Mouse (Mus musculus) embryonic facial prominence, embryonic 12.5 days (tissue): ENCODE results near the gene Car15. TPM values are rescaled to one million over a fixed set of nuclear protein-coding genes. Genes with fewer than 3 reads are reported as not detected.

ENCODE experiments used
- ATAC-seq: fragments of 200-750 bp; cut with Nextera tagmentation; 2 replicates; pipeline ENCODE4 v1.8.0; 2017; ENCODE audit not compliant: insufficient number of reproducible peaks, insufficient read depth, low FRiP score, low TSS enrichment
- H3K27ac ChIP-seq: fragments of 300-500 bp; sonication (generic); 2 replicates; pipeline ENCODE4 v1.5.1; 2016; ENCODE audit warnings: mild to moderate bottlenecking
- H3K27me3 ChIP-seq: fragments of 300-500 bp; sonication (generic); 2 replicates; pipeline ENCODE4 v1.6.1; 2016; ENCODE audit warnings: mild to moderate bottlenecking, moderate library complexity
- H3K36me3 ChIP-seq: fragments of 300-500 bp; sonication (generic); 2 replicates; pipeline ENCODE4 v1.6.1; 2016; ENCODE audit warnings: mild to moderate bottlenecking
- H3K4me1 ChIP-seq: fragments of 300-500 bp; sonication (generic); 2 replicates; pipeline ENCODE4 v1.6.1; 2016
- H3K4me2 ChIP-seq: fragments of 300-500 bp; sonication (generic); replicated peaks from 2 replicates; pipeline ENCODE4 v1.6.1; 2016; ENCODE audit warnings: mild to moderate bottlenecking, moderate library complexity
- H3K4me3 ChIP-seq: fragments of 300-500 bp; sonication (generic); 2 replicates; pipeline ENCODE4 v1.5.1; 2016; ENCODE audit warnings: mild to moderate bottlenecking
- H3K9ac ChIP-seq: fragments of 300-500 bp; sonication (generic); 2 replicates; pipeline ENCODE4 v1.6.1; 2016; ENCODE audit warnings: mild to moderate bottlenecking, moderate library complexity
- H3K9me3 ChIP-seq: fragments of 300-500 bp; sonication (generic); 2 replicates; pipeline ENCODE4 v1.6.1; 2016; ENCODE audit warnings: mild to moderate bottlenecking, moderate library complexity
- WGBS: fragments of 180-500 bp; shearing (Covaris S2); methylation state at CpG from one replicate; pipeline ENCODE4 v1.1.7; 2016; 5-methylcytosine and 5-hydroxymethylcytosine counted together
- polyA plus RNA-seq: library from polyadenylated mRNA; unstranded; fragments of >200 nt; fragmentation: Nextera tagmentation; extraction: Ambion mirVana; gene quantifications from 2 replicates; pipeline ENCODE4 v1.2.1, GENCODE M21; 2016

Car15 gene
- 2.6 and 3.3 TPM in 2 replicates for polyA plus RNA-seq

DNA sequence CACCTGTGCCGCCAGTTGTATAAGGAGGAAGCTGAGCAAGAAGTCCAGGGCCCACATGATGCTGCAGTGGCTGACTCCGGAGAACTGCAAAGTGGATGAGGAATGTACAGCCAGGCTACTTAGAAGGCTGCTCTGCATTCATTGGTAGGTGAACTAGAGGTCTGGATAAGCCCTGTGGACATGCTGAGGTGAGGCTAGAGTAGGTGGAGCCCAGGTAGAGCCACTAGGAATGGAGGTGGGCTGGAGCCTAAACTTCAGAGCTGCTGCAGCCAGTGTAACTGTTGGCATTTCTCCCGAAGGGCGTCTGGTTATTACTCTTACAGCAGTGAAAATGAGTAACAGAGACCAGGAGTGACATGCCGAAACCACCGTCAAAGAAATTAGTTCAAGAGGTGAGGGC is at the start of gene Car15:
Gene Car15 (minus strand): TSS at position 314 of the 400 bp plus-strand sequence.
- H3K9me3 ChIP-seq = no peaks in the 10 kb centered on the region
- H3K36me3 ChIP-seq = peaks cover 29% of the 10 kb centered on the region
- no peak within 1 kb of the TSS for H3K4me2 ChIP-seq
- no peak within 1 kb of the TSS for H3K4me3 ChIP-seq
- H3K4me1 ChIP-seq = peaks cover 9% of the 10 kb centered on the region
- H3K27me3 ChIP-seq = peaks cover 45% of the 10 kb centered on the region
- 70% methylated on average over 6 of the region's 6 CpGs for WGBS
- ATAC-seq = no peak
- no peak within 1 kb of the TSS for H3K9ac ChIP-seq
- no peak within 1 kb of the TSS for H3K27ac ChIP-seq

DNA sequence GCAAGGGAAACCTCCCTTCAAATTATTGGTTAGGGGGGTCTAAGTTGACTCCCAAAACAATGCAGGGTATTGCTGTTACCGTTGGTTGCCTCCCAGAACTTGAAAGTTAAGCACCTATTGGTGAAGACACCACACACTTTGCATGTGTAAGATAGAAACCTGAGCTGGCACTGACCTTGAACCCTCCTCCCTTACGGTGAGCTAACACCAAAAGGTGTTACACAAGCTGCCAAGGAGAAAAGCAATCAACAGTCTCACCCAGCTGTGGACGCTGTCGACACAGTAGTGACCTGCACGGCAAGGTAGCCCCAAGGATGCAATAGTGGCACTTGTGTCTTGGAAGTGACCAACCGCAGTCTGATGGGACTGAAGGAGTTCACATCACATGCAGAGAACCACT is 46.0 kb upstream of the Car15 start:
- Histone ChIP-seq H3K9me3 (no peaks in the 10 kb centered on the region), H3K4me1 (no peaks in the 10 kb centered on the region), H3K36me3 (peaks cover 12% of the 10 kb centered on the region), H3K4me3 (no peak overlapping the region), H3K27me3 (no peaks in the 10 kb centered on the region), H3K27ac (no peak overlapping the region), H3K4me2 (no peak overlapping the region), H3K9ac (no peak overlapping the region)
- ATAC-seq = no peak
- WGBS = 86% methylated on average over 6 of the region's 6 CpGs

DNA sequence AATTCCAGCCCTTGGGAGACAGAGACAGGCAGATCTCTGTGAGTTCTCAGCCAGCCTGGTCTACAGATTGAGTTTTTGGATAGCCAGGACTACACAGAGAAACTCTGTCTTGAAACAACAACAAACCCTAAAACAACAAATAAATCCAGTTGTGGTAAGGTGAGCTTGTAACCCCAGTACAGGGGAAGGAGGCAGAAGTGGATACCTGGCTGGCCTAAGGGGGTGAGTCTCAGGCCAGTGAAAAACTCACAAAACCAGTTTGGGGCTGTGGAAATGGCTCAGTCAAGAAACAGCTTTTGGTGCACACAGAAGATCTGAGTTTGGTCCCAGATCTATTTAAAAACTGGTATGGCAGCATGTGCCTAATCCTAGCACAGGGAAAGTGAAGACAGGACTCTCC is 44.0 kb upstream of the Car15 start:
- Histone ChIP-seq H3K4me1 (no peaks in the 10 kb centered on the region), H3K9ac (no peak overlapping the region), H3K9me3 (no peaks in the 10 kb centered on the region), H3K4me3 (no peak overlapping the region), H3K4me2 (no peak overlapping the region), H3K27me3 (no peaks in the 10 kb centered on the region), H3K27ac (no peak overlapping the region), H3K36me3 (peaks cover 12% of the 10 kb centered on the region)
- no peak for ATAC-seq

DNA sequence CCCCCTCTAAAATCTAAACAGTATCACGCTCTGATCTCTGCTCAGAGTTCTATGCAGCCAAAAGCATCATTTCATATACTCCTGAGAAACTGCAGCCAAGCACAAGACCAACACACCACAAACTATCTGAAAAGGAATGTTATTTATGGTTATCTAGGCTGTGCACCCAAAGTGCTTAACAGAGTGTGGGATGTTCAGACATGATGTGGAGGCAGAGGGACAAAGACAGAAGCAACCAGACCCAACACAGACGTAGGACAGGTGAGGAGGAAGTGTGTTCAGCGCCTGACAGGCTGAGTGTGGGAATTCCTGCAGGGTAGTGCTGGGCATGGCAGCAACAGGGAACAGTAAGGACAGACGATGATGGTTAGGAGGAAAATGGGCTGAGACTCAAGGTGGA is 41.4 kb upstream of the Car15 start:
- no peaks in the 10 kb centered on the region for H3K27me3 ChIP-seq
- 94% methylated on average over 4 of the region's 4 CpGs for WGBS
- ATAC-seq = no peak
- peaks cover 12% of the 10 kb centered on the region for H3K36me3 ChIP-seq
- no peak overlapping the region for H3K27ac ChIP-seq
- no peaks in the 10 kb centered on the region for H3K4me1 ChIP-seq
- no peak overlapping the region for H3K9ac ChIP-seq
- no peaks in the 10 kb centered on the region for H3K9me3 ChIP-seq
- no peak overlapping the region for H3K4me2 ChIP-seq
- no peak overlapping the region for H3K4me3 ChIP-seq

DNA sequence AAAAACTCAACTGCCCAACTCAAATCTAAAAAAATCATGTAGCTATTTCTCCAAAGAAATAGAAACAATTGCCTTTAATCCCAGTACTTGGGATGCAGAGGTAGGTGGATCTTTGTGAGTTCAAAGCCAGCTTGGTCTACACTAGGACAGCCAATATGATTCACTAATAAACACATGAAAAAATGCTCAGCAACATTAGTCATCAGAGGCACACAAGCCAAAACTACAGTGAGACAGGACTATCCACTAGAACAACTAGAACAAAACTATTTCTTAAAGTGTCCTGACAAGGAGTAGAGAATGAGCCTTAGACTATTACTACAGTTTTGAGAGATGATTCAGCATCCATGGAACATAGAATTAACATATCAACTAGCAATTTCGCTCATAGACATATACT is 37.9 kb upstream of the Car15 start:
- Histone ChIP-seq H3K4me3 (no peak overlapping the region), H3K27me3 (no peaks in the 10 kb centered on the region), H3K27ac (no peak overlapping the region), H3K9ac (no peak overlapping the region), H3K4me1 (no peaks in the 10 kb centered on the region), H3K4me2 (no peak overlapping the region), H3K9me3 (no peaks in the 10 kb centered on the region), H3K36me3 (peaks cover 25% of the 10 kb centered on the region)
- 91% methylated on average over 1 of the region's 1 CpGs for WGBS
- ATAC-seq = no peak

DNA sequence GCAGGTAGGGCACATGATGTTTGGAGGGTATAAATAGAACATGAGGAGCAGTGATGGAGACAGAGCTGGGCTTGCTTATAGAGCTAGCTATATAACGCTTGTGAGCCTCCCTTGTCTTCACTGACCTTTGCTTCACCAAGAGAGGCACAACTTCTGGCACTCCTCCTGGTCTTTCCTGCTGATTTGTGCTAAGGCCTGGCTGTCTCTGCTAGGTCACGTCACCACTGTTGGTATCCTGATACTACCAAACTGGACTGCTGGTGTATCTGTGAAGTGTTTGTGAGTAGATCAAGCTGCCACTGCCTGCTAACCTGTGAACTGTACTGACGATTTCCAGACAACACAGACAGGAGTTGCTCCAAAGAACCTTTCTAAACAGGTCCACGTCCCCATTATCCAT is 37.0 kb upstream of the Car15 start:
- no peak overlapping the region for H3K9ac ChIP-seq
- peaks cover 32% of the 10 kb centered on the region for H3K36me3 ChIP-seq
- H3K9me3 ChIP-seq = no peaks in the 10 kb centered on the region
- no peak overlapping the region for H3K4me3 ChIP-seq
- no peak overlapping the region for H3K4me2 ChIP-seq
- ATAC-seq = no peak
- no peaks in the 10 kb centered on the region for H3K4me1 ChIP-seq
- no peak overlapping the region for H3K27ac ChIP-seq
- 81% methylated on average over 4 of the region's 4 CpGs for whole genome bisulfite sequencing
- H3K27me3 ChIP-seq = no peaks in the 10 kb centered on the region

DNA sequence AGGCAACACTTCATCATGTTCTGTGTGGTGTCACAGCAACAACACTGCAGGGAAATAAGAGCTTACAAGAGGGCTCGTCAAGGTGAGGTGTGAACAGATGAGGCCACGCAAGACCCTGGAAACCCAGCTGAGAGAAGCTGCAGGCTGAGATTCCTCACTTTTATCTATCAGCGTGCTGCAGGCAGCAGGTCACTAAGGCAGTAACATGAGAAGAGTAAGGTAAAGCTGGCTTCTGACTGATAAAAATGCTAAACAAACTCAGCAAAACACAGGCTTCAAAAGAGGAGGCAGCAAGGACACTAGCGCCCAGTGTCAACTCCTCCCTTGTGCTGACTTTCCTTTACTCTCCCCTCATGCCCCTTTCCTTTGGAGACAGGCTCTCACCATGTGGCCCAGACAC is 34.8 kb upstream of the Car15 start:
- H3K4me2 ChIP-seq = no peak overlapping the region
- WGBS = 59% methylated on average over 4 of the region's 4 CpGs
- no peak overlapping the region for H3K27ac ChIP-seq
- H3K27me3 ChIP-seq = no peaks in the 10 kb centered on the region
- H3K9ac ChIP-seq = no peak overlapping the region
- H3K4me1 ChIP-seq = no peaks in the 10 kb centered on the region
- H3K36me3 ChIP-seq = peaks cover 50% of the 10 kb centered on the region
- no peak for ATAC-seq
- no peaks in the 10 kb centered on the region for H3K9me3 ChIP-seq
- no peak overlapping the region for H3K4me3 ChIP-seq

DNA sequence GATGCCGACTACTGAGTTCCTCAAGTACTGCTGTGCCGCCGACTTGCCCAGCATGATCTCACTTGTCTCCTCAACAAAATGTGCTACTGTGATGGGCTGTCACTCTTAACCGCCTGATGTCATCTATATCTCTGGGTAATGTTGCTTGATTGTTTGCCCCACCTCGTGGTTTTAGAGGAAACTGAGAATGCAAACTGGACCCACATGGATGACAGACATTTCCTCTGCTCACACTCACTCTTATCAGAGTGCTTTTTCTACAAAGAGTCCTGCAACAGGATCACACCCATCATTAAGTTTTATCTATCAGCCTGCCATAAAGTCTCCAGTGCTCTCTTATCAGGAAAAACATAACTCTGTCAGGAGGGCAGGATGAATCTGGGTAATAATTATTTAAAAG is 33.1 kb upstream of the Car15 start:
- Histone ChIP-seq H3K4me1 (no peaks in the 10 kb centered on the region), H3K9me3 (no peaks in the 10 kb centered on the region), H3K4me3 (no peak overlapping the region), H3K27ac (no peak overlapping the region), H3K9ac (no peak overlapping the region), H3K36me3 (peaks cover 50% of the 10 kb centered on the region), H3K27me3 (no peaks in the 10 kb centered on the region), H3K4me2 (no peak overlapping the region)
- 90% methylated on average over 5 of the region's 5 CpGs for WGBS
- ATAC-seq = no peak

DNA sequence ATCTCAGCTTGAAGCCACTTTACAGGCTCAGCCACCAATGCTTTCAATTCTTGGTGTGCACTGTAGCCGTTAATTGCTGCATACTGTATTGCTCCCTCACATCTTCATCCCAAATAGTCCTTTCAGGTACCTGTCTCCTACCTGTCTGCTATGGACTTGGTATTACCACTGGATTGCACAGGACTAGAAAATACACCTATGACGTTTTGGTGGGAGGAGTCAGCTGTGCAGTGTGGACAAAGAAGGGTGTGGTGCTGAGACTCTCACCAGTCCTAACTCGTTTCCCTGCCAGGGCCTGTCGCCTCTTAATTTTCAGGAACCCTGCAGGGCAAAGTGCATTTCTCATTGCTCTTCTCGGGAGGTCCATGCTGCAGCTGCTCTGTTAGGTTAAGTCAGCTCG is 27.6 kb upstream of the Car15 start:
- WGBS = 76% methylated on average over 6 of the region's 6 CpGs
- Histone ChIP-seq H3K4me2 (no peak overlapping the region), H3K27me3 (no peaks in the 10 kb centered on the region), H3K9ac (no peak overlapping the region), H3K27ac (no peak overlapping the region), H3K4me3 (no peak overlapping the region), H3K4me1 (no peaks in the 10 kb centered on the region; the same call in 1 of the 2 replicates), H3K9me3 (no peaks in the 10 kb centered on the region), H3K36me3 (peaks cover 33% of the 10 kb centered on the region)
- no peak for ATAC-seq

DNA sequence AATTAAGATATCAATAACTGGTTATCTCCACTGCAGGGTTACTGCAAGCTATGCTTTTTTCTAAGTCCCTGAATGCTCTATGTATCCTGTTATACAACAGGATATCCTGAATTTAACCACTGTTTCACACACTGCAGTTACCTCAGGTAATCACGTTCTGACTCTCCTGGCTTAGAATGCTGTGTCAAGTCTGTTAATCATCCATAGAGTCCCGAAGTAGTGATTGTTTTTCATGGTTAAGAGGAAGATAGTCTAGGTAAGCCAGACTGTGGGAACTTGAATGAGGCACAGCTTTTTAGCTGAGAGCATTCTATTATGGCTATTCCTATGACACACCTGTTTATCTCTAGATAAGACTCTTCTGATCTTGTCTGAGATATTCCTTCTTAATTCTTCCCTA is 27.1 kb upstream of the Car15 start:
- no peaks in the 10 kb centered on the region for H3K9me3 ChIP-seq
- ATAC-seq = no peak
- no peaks in the 10 kb centered on the region for H3K27me3 ChIP-seq
- H3K4me2 ChIP-seq = no peak overlapping the region
- no peaks in the 10 kb centered on the region; the same call in 1 of the 2 replicates for H3K4me1 ChIP-seq
- 88% methylated on average over 2 of the region's 2 CpGs for WGBS
- peaks cover 28% of the 10 kb centered on the region for H3K36me3 ChIP-seq
- no peak overlapping the region for H3K27ac ChIP-seq
- H3K4me3 ChIP-seq = no peak overlapping the region
- no peak overlapping the region for H3K9ac ChIP-seq

DNA sequence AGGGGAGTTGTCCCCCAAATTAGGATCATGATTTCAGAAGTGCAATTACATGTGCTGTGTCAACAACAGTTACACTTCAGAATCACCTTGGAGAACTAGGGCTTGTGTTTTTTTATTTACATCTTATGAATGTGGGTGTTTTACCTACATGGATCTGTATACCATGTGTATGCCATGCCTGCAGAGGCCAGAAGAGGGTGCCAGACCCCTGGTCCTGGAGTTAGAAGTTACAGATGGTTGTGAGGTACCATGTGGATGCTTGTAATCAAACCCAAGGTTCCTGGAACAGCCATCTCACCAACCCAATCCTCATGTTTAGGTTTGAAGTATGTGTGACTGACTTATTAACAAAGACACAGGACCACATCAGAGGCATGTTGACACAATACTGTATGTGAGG is 20.4 kb upstream of the Car15 start:
- H3K27ac ChIP-seq = no peak overlapping the region
- ATAC-seq = no peak
- no peaks in the 10 kb centered on the region for H3K27me3 ChIP-seq
- H3K9ac ChIP-seq = no peak overlapping the region
- no peak overlapping the region for H3K4me3 ChIP-seq
- no peaks in the 10 kb centered on the region; the same call in 1 of the 2 replicates for H3K4me1 ChIP-seq
- no peak overlapping the region for H3K4me2 ChIP-seq
- peaks cover 60% of the 10 kb centered on the region for H3K36me3 ChIP-seq
- H3K9me3 ChIP-seq = no peaks in the 10 kb centered on the region

DNA sequence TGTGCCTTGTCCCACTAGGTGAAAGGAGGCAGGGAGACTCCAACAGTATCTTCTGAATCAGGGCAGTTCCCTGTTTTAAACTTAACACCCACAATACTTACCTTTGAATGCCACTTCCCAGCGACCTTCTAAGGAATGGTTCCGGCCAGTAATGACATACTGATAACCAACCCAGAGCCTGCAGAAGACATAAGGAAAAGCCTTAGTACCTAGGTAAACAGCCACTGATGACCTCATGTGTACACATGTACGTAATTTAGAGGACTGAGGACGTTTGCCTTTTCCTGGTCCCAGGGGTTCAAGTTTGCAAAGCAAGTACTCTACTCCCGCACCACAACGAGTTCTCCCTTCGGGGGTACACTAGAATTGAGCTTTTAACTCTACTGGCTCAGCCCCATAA is 19.0 kb upstream of the Car15 start:
- H3K4me1 ChIP-seq = no peaks in the 10 kb centered on the region; the same call in 1 of the 2 replicates
- no peaks in the 10 kb centered on the region for H3K9me3 ChIP-seq
- H3K4me2 ChIP-seq = no peak overlapping the region
- H3K27me3 ChIP-seq = no peaks in the 10 kb centered on the region
- H3K27ac ChIP-seq = no peak overlapping the region
- 89% methylated on average over 7 of the region's 7 CpGs for WGBS
- H3K9ac ChIP-seq = no peak overlapping the region
- H3K4me3 ChIP-seq = no peak overlapping the region
- no peak for ATAC-seq
- peaks cover 70% of the 10 kb centered on the region for H3K36me3 ChIP-seq

DNA sequence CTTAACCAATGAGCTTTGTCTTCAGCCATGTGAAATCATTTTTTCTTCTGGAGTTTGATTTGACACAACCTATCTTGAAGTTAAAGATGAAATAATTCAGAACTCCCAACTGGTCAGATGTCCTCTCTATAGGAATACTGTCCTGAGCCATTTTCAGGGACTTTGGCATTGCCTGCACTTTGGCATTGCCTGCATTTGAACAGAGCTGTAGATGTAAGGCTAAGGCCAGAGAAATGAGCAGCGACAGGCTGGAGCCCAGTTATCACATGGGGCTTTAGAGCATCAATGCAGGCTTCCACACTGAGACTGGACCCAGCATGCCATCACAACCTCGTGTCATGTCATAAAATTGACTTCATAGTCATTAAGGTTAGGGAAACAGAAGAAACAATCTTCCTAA is 15.1 kb upstream of the Car15 start:
- no peaks in the 10 kb centered on the region for H3K9me3 ChIP-seq
- ATAC-seq = no peak
- H3K4me1 ChIP-seq = no peaks in the 10 kb centered on the region
- peaks cover 85% of the 10 kb centered on the region for H3K36me3 ChIP-seq
- no peaks in the 10 kb centered on the region for H3K27me3 ChIP-seq
- no peak overlapping the region for H3K4me3 ChIP-seq
- H3K4me2 ChIP-seq = no peak overlapping the region
- no peak overlapping the region for H3K9ac ChIP-seq
- no peak overlapping the region for H3K27ac ChIP-seq
- 88% methylated on average over 2 of the region's 2 CpGs for WGBS
